Mouse (Mus musculus) olfactory bulb, adult 2 months (tissue): ENCODE results near the gene Me1. TPM values are rescaled to one million over a fixed set of nuclear protein-coding genes. Genes with fewer than 3 reads are reported as not detected.

Source experiments
- H3K27ac ChIP-seq: fragments of 200-500 bp; 2 replicates; pipeline ENCODE4 v1.5.1; 2012; ENCODE audit warnings: low read depth, low read length; ENCODE audit not compliant: insufficient read depth
- H3K4me1 ChIP-seq: fragments of 200-500 bp; 2 replicates; pipeline ENCODE4 v1.6.1; 2012; ENCODE audit warnings: low read length; ENCODE audit not compliant: control insufficient read depth, insufficient read depth
- H3K4me3 ChIP-seq: fragments of 200-500 bp; 2 replicates; pipeline ENCODE4 v1.5.1; 2012; ENCODE audit warnings: mild to moderate bottlenecking, low read depth, low read length, moderate library complexity; ENCODE audit not compliant: insufficient read depth
- CTCF ChIP-seq: fragments of 200-500 bp; IDR thresholded peaks from 2 replicates; pipeline ENCODE4 v1.5.1; 2012; ENCODE audit warnings: low read depth, mild to moderate bottlenecking, low read length, moderate library complexity; ENCODE audit not compliant: insufficient read depth
- POLR2A ChIP-seq: fragments of 200-500 bp; IDR thresholded peaks from 2 replicates; pipeline ENCODE4 v1.6.1; 2012; ENCODE audit warnings: mild to moderate bottlenecking, low read depth, low read length, moderate library complexity; ENCODE audit not compliant: insufficient read depth
- WGBS: fragments of 180-500 bp; shearing (Covaris S2); methylation state at CpG from one replicate; pipeline ENCODE4 v1.1.7; 2018; 5-methylcytosine and 5-hydroxymethylcytosine counted together
- polyA plus RNA-seq: library from polyadenylated mRNA; stranded (reverse); fragments of >200 nt; gene quantifications from 2 replicates; pipeline ENCODE4 v1.2.4, GENCODE M21; 2012; ENCODE audit warnings: low replicate concordance; ENCODE audit not compliant: missing spikeins, insufficient read depth, insufficient read length

Me1 gene
- polyA plus RNA-seq, 1 experiment, result not detected

- Histone ChIP-seq H3K4me1 (no peaks in the 10 kb centered on the region), H3K27ac (no peak overlapping the region), H3K4me3 (no peak overlapping the region)
- WGBS, result 98% methylated on average over 3 of the region's 3 CpGs
- TF ChIP-seq POLR2A (no peak), CTCF (no peak)
These were observed 34.1 kb upstream of the Me1 start for GRCm38 (mm10) chr9:86729811-86730210.

GRCm38 (mm10) chr9:86729084-86729483 is 33.3 kb upstream of the Me1 start:
- Histone ChIP-seq H3K4me1 (no peaks in the 10 kb centered on the region), H3K27ac (no peak overlapping the region), H3K4me3 (no peak overlapping the region)
- 54% methylated on average over 1 of the region's 1 CpGs for WGBS
- no peak for TF ChIP-seq POLR2A
- TF ChIP-seq CTCF, result no peak

- Histone ChIP-seq H3K4me1 (no peaks in the 10 kb centered on the region), H3K4me3 (no peak overlapping the region), H3K27ac (no peak overlapping the region)
- TF ChIP-seq CTCF (no peak), POLR2A (no peak)
- WGBS, result 89% methylated on average over 10 of the region's 10 CpGs
These were observed 32.6 kb upstream of the Me1 start for GRCm38 (mm10) chr9:86728214-86728814.

GRCm38 (mm10) chr9:86726381-86726720 is 30.6 kb upstream of the Me1 start:
- peak overlapping the region; percentile 79 for H3K27ac ChIP-seq
- no peaks in the 10 kb centered on the region for H3K4me1 ChIP-seq
- whole genome bisulfite sequencing, result 54% methylated on average over 5 of the region's 5 CpGs
- TF ChIP-seq POLR2A, result no peak
- no peak for TF ChIP-seq CTCF
- H3K4me3 ChIP-seq, result no peak overlapping the region

GRCm38 (mm10) chr9:86725604-86726380 is 30.0 kb upstream of the Me1 start:
- Histone ChIP-seq H3K4me3 (no peak overlapping the region), H3K4me1 (no peaks in the 10 kb centered on the region), H3K27ac (peak overlapping the region; percentile 80)
- WGBS, result 12% methylated on average over 7 of the region's 7 CpGs
- no peak for TF ChIP-seq POLR2A
- TF ChIP-seq CTCF, result no peak

- no peaks in the 10 kb centered on the region for H3K4me1 ChIP-seq
- H3K27ac ChIP-seq, result peak overlapping the region; percentile 80
- H3K4me3 ChIP-seq, result no peak overlapping the region
- no peak for TF ChIP-seq CTCF
- TF ChIP-seq POLR2A, result no peak
- WGBS, result 90% methylated on average over 4 of the region's 4 CpGs
These were observed 29.3 kb upstream of the Me1 start for GRCm38 (mm10) chr9:86725066-86725465.

GRCm38 (mm10) chr9:86720794-86721193 is 25.0 kb upstream of the Me1 start:
- 93% methylated on average over 2 of the region's 2 CpGs for WGBS
- TF ChIP-seq POLR2A (no peak), CTCF (no peak)
- H3K27ac ChIP-seq, result no peak overlapping the region
- H3K4me1 ChIP-seq, result no peaks in the 10 kb centered on the region
- no peak overlapping the region for H3K4me3 ChIP-seq

GRCm38 (mm10) chr9:86720227-86720626 is 24.5 kb upstream of the Me1 start:
- H3K4me1 ChIP-seq, result no peaks in the 10 kb centered on the region
- no peak overlapping the region for H3K4me3 ChIP-seq
- 93% methylated on average over 5 of the region's 5 CpGs for WGBS
- TF ChIP-seq CTCF (no peak), POLR2A (no peak)
- no peak overlapping the region for H3K27ac ChIP-seq

GRCm38 (mm10) chr9:86717119-86717518 is 21.4 kb upstream of the Me1 start:
- Histone ChIP-seq H3K4me1 (no peaks in the 10 kb centered on the region), H3K27ac (no peak overlapping the region), H3K4me3 (no peak overlapping the region)
- no peak for TF ChIP-seq POLR2A
- TF ChIP-seq CTCF, result no peak
- 86% methylated on average over 5 of the region's 5 CpGs for WGBS

GRCm38 (mm10) chr9:86716540-86716939 is 20.8 kb upstream of the Me1 start:
- Histone ChIP-seq H3K4me1 (no peaks in the 10 kb centered on the region), H3K27ac (no peak overlapping the region), H3K4me3 (no peak overlapping the region)
- 52% methylated on average over 2 of the region's 2 CpGs for WGBS
- TF ChIP-seq CTCF (no peak), POLR2A (no peak)
